In genomic region chr10:122476846-122477245, GRCm38 (mm10) we compare ENCODE assay signal across 15 mouse cellular contexts. TPM values are rescaled to one million over a fixed set of nuclear protein-coding genes. Genes with fewer than 3 reads are reported as not detected.
"Had no signal": no experiment of that assay in that cellular context is flagged by ENCODE, and none has a peak within 500 bp of the region (broad histone marks: within the 10 kb centered on the region; RNA-seq: fewer than 3 reads in every experiment).

No protein-coding gene starts in this region.

- DNase-seq: lung, adult 18-20 months; lung, embryonic 14.5 days; lung, postnatal 10 days; lung, postnatal 4 days; midbrain, embryonic 14.5 days; retina, postnatal 1 day; right cerebral cortex, adult 18-20 months; right cerebral cortex, postnatal 25 days; right cerebral cortex, postnatal 4 days; spleen, adult 18-20 months; thymus, adult 18-20 months; thymus, postnatal 14 days; thymus, postnatal 36 days had no signal

RNA-seq across cellular contexts. Expression of gene Avpr1a, which starts 28.5 kb away (rescaled TPM):
- total RNA-seq: megakaryocyte, adult 5-6 weeks; megakaryocyte-erythroid progenitor cell, adult 5-6 weeks had no signal
